Mouse (Mus musculus) liver, adult 2 months (tissue): ENCODE results near the gene Tmem181a.
"Not testable (repeated sequence)": the region's sequence is repeated elsewhere in the genome, so short reads cannot be mapped to it uniquely, and the experiment has no call there.

Experiments
- CTCF ChIP-seq: fragments of 200-500 bp; IDR thresholded peaks from 2 replicates; pipeline ENCODE4 v1.5.1; 2011; ENCODE audit warnings: low read depth, low read length, control low read depth
- POLR2A ChIP-seq: fragments of 200-500 bp; IDR thresholded peaks from 2 replicates; pipeline ENCODE4 v1.6.1; 2011; ENCODE audit warnings: low read length, control low read depth; ENCODE audit not compliant: insufficient read depth; ENCODE audit errors: extremely low read depth

DNA sequence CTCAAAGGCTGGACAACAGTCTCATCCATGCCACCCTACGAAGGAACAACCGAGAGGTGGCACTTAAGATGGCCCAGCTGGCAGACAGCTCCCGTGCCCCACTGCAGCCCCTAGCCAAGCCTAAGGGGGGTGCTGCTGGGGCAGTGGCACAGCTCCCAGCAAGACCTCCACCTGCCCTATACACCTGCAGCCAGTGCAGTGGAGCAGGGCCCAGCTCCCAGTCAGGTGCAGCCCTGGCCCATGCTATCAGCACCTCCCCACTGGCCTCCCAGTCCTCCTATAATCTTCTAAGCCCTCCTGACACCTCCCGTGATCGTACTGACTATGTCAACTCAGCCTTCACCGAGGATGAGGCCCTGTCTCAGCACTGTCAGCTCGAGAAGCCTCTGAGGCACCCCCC lies 24.0 kb upstream of the Tmem181a start:
- TF ChIP-seq POLR2A, CTCF: not testable (repeated sequence)
